Mouse (Mus musculus) hindbrain, embryonic 16.5 days (tissue): ENCODE measurements at regions not wholly inside any gene's neighbourhood (a gene's known extent, or its start where the extent isn't known, plus 50 kb on each side); places are given as distances from the start of the nearest gene placed in this dataset.
"Not testable (repeated sequence)": the region's sequence is repeated elsewhere in the genome, so short reads cannot be mapped to it uniquely, and the experiment has no call there.

ENCODE experiments used
- ATAC-seq: fragments of 200-750 bp; cut with Nextera tagmentation; 2 replicates; pipeline ENCODE4 v1.8.0; 2017; ENCODE audit warnings: moderate TSS enrichment, moderate library complexity
- H3K27ac ChIP-seq: fragments of 300-500 bp; sonication (generic); 2 replicates; pipeline ENCODE4 v1.5.1; 2014; ENCODE audit warnings: low read depth, mild to moderate bottlenecking, control low read depth, low read length, moderate library complexity
- H3K27me3 ChIP-seq: fragments of 300-500 bp; sonication (generic); replicated peaks from 2 replicates; pipeline ENCODE4 v1.6.1; 2014; ENCODE audit warnings: low read length; ENCODE audit not compliant: control insufficient read depth, insufficient read depth
- H3K36me3 ChIP-seq: fragments of 300-500 bp; sonication (generic); 2 replicates; pipeline ENCODE4 v1.6.1; 2014; ENCODE audit warnings: mild to moderate bottlenecking, low read length, moderate library complexity, mixed read lengths; ENCODE audit not compliant: control insufficient read depth, insufficient read depth
- H3K4me1 ChIP-seq: fragments of 300-500 bp; sonication (generic); 2 replicates; pipeline ENCODE4 v1.6.1; 2014; ENCODE audit warnings: low read depth, low read length; ENCODE audit not compliant: control insufficient read depth, insufficient read depth
- H3K4me2 ChIP-seq: fragments of 300-500 bp; sonication (generic); 2 replicates; pipeline ENCODE4 v1.6.1; 2014; ENCODE audit warnings: mild to moderate bottlenecking, low read length, control low read depth, moderate library complexity
- H3K4me3 ChIP-seq: fragments of 300-500 bp; sonication (generic); 2 replicates; pipeline ENCODE4 v1.5.1; 2014; ENCODE audit warnings: mild to moderate bottlenecking, low read length, control low read depth, moderate library complexity
- H3K9ac ChIP-seq: fragments of 300-500 bp; sonication (generic); 2 replicates; pipeline ENCODE4 v1.6.1; 2014; ENCODE audit warnings: low read depth, mild to moderate bottlenecking, control low read depth, low read length, moderate library complexity
- H3K9me3 ChIP-seq: fragments of 300-500 bp; sonication (generic); 2 replicates; pipeline ENCODE4 v1.6.1; 2014; ENCODE audit warnings: mild to moderate bottlenecking, low read length, moderate library complexity; ENCODE audit not compliant: control insufficient read depth
- WGBS: fragments of 180-500 bp; shearing (Covaris S2); extraction: QIAGEN DNeasy Blood & Tissue Kit; methylation state at CpG from one replicate; pipeline ENCODE4 v1.1.7; 2014; 5-methylcytosine and 5-hydroxymethylcytosine counted together

DNA sequence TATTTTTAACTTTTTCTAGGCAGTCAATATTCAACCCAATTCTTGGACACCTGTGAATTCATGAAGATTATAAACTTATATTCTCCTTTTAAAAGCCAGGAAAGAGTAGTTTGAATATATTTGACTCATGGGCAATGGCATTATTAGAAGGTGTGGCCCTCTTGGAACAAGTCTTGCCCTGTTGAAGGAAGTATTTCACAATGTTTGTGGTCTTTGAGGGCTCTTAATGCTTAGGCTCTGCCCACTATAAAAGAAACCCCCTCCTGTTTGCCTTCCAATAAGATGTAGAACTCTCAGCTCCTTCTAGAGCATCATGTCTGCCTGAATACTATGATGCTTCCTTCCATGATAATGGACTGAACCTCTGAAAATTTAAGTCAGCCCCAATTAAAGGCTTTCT, 397.1 kb downstream of the Tlr4 start:
- Histone ChIP-seq H3K9me3 (no peaks in the 10 kb centered on the region), H3K36me3 (no peaks in the 10 kb centered on the region), H3K4me3 (no peak overlapping the region), H3K27ac (no peak overlapping the region), H3K4me1 (no peaks in the 10 kb centered on the region), H3K9ac (no peak overlapping the region), H3K4me2 (no peak overlapping the region), H3K27me3 (no peaks in the 10 kb centered on the region)
- ATAC-seq, result no peak

DNA sequence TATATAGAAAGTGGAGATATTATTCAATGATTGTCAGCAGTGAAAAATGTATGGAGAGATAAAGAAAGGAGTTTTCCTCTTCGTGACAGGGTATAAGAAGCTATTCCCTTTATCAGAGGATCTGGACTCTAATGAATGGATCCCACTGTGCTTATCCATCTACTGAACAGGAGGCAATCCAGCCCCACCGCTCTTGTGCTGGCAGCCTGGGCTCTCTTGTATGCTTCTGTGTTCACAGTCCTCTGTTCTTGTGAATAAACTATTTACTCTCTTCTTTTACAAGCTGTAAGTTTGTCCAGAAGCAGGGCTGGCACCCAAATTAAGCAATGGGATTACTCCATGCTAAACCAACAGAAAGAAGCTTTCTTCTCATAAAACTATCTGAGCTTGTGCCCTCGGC, 401.8 kb downstream of the Tlr4 start:
- peak; percentile 60; the same call in 1 of the 2 replicates for ATAC-seq
- H3K27me3 ChIP-seq, result no peaks in the 10 kb centered on the region
- 70% methylated on average over 3 of the region's 3 CpGs for WGBS
- no peak overlapping the region for H3K4me3 ChIP-seq
- no peaks in the 10 kb centered on the region for H3K4me1 ChIP-seq
- no peak overlapping the region for H3K4me2 ChIP-seq
- no peak overlapping the region for H3K27ac ChIP-seq
- no peaks in the 10 kb centered on the region for H3K9me3 ChIP-seq
- no peak overlapping the region for H3K9ac ChIP-seq
- H3K36me3 ChIP-seq, result no peaks in the 10 kb centered on the region

DNA sequence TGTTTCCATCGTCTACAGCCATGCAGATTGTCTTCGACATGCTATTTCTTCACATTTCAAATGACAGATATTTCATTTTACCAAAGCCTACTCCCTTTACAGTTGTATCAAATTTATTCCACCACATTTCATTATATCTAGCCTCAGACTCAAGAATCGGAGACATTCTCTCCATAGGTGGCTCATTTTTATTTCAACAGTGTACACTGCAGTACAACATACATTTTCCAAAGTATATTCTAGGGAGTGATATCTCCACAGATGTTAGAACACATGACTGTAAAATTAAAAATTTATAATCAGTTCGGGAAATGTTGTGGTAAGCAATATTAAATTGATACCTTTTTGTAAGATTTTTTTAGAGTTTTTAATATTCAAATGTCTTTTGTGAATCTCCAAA, 446.2 kb downstream of the Tlr4 start:
- H3K4me3 ChIP-seq, result no peak overlapping the region
- H3K27ac ChIP-seq, result no peak overlapping the region
- ATAC-seq, result no peak
- no peak overlapping the region for H3K4me2 ChIP-seq
- H3K9me3 ChIP-seq, result no peaks in the 10 kb centered on the region
- 81% methylated on average over 4 of the region's 4 CpGs for WGBS
- no peak overlapping the region for H3K9ac ChIP-seq
- no peaks in the 10 kb centered on the region for H3K27me3 ChIP-seq
- H3K4me1 ChIP-seq, result no peaks in the 10 kb centered on the region
- H3K36me3 ChIP-seq, result no peaks in the 10 kb centered on the region

DNA sequence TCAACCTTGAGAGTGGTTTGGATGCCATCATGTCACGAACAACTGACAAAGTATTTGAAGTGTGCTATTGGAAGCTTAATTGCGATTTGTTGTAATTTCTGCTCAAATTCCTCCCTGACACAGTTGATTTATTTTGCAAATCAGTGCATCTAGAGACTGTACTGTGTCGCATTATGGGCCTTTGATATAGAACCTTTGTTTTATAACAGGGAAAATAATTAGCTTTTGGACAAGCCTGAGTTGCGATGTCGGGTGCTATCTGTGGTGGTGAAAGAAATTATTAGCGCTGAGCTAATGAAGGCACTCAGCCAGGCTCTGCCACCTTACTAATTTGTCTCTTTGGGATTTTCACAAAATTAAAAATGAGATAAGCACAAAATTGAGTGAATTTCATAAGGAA, 473.6 kb downstream of the Tlr4 start:
- no peaks in the 10 kb centered on the region for H3K36me3 ChIP-seq
- H3K4me3 ChIP-seq, result no peak overlapping the region
- WGBS, result 58% methylated on average over 6 of the region's 6 CpGs
- H3K27me3 ChIP-seq, result no peaks in the 10 kb centered on the region
- no peak overlapping the region for H3K9ac ChIP-seq
- no peaks in the 10 kb centered on the region for H3K4me1 ChIP-seq
- H3K27ac ChIP-seq, result no peak overlapping the region
- ATAC-seq, result 0 out of 2 replicates have a peak, but pooled peaks have one; percentile 17
- H3K9me3 ChIP-seq, result no peaks in the 10 kb centered on the region
- H3K4me2 ChIP-seq, result no peak overlapping the region

DNA sequence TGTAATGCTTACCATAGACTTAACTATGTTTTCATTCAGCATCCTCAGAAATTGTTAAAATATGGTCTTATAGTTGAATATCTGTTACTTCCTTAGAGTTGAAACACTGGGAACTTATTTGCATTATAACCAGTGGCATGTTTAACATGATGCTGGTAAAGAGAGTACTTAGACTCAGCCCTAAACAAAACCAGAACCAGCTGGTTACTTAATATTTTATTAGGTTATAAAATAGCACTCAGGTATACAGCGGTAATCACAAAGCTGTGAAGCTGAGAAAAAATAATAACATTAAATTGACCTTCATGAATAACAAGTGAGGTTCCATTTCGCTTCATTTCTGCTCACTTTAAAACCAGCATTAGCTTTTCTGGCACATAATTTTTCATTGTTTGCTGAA, 474.4 kb downstream of the Tlr4 start:
- Histone ChIP-seq H3K4me1 (no peaks in the 10 kb centered on the region), H3K36me3 (no peaks in the 10 kb centered on the region), H3K9me3 (no peaks in the 10 kb centered on the region), H3K27me3 (no peaks in the 10 kb centered on the region), H3K4me3 (no peak overlapping the region), H3K27ac (no peak overlapping the region), H3K9ac (no peak overlapping the region), H3K4me2 (no peak overlapping the region)
- WGBS, result 80% methylated on average over 2 of the region's 2 CpGs
- ATAC-seq, result no peak

DNA sequence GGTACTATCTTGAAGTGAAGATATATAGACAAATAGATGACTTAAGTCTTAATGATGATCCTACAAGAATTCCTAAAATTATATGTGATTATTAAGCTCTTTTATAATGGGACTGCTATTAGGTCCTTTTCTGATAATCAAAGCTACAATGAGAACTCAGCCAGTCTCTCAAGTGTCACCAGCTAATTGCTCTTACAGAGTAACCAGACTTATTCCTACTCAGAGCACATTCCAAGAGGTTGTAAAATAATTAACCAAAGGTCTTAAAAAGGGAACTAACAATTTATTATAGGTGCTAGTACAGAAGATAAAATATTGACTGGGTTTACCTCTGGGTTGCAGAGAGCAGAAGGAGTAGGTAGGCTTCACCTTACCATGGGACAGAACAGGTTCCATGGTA, 492.7 kb downstream of the Tlr4 start:
- not testable (repeated sequence) for H3K27ac ChIP-seq, ATAC-seq, H3K4me2 ChIP-seq, H3K4me3 ChIP-seq, H3K27me3 ChIP-seq, H3K9ac ChIP-seq, H3K36me3 ChIP-seq, H3K9me3 ChIP-seq, H3K4me1 ChIP-seq
